Mouse (Mus musculus): ENCODE measurements around the gene Hnrnpl.

Hnrnpl gene

DNA sequence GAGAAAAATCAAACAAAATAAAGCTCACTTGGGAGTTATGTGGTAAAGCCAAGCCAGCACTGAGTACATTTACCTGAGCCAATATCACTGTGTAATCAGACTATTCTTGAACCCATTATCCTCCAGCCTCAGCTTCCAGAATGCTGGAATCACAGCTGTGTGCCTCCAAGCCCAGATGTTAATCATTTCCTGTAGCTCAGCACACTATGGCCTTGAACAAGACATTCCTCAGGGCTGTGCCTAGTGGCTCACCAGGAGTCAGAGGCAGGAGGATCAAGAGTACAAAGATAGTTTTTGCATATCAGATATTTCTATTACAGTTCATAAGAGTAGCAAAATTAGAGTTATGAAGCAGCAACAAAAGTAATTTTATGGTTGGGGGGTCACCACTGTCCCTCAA, 16.6 kb upstream of the Hnrnpl start:
- DNase-seq, result no peak

DNA sequence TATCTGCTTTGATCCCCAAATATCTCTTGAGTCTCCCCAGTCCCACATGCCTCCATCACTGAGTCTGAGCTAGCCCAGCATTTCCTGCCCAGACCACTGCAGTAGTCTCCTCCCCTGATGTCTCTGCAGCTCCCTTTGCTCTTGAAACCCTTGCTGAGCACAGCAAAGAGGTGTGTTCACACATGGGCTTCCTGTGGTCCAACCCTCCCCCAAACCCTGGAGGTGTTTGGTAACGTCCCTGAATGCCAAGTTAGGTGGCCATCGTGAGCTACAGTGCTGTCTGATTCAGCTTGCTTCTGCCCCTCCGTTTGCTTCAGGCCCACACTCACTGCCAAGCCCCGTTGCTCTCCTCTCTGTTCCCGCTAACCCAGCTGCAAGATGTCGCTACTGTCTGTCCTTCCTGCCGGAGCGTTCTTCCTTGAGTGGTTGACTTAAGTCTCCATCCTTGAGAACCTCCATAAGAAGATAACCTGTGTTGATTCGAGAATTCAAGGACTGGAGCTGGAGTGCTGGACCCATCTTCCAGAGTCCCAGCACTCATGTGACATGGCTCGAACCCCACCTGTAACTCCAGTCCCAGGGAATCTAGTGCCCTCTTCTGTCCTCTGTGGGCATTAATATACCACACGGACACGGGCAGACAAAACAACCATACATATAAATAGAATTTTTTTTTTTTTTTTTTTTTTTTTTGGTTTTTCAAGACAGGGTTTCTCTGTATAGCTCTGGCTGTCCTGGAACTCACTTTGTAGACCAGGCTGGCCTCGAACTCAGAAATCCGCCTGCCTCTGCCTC, 15.8 kb upstream of the Hnrnpl start:
- DNase-seq, result no peak

DNA sequence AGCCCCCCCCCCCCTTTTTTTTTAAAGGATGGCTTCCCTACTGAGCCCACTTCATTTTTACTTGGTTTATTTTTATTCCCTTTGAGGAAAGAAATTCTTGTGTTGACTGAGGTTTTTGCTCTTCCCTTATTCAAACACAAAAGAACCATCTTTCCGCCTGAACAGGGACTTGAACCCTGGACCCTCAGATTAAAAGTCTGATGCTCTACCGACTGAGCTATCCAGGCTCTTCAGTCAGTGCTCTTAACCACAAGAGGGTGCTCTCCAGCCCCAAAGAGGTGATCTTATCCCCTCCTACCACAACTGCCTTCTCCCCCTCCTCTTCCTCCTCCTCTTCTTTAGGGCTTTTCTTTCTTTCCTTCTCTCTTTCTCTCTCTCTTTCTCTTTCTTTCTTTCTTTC, 14.5 kb upstream of the Hnrnpl start:
- DNase-seq, result no peak

DNA sequence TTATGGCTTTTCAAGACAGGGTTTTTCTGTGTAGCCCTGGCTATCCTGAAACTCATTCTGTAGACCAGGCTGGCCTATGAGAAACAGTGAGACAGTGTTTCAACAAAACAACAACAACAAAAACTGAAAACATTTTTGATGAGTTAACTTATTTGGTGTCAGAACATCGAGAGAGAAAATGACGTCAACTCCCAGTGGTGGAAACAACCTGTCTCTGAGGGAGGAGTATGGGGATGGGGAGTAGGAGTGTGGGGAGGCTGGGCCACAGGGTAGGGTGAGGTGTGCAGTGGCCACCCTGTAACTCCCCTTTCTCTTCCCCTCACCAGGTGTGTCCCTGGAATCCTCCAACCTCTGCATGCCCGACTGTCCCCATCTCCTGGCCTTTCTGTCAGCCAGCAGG, 13.8 kb upstream of the Hnrnpl start:
- DNase-seq, result no peak

DNA sequence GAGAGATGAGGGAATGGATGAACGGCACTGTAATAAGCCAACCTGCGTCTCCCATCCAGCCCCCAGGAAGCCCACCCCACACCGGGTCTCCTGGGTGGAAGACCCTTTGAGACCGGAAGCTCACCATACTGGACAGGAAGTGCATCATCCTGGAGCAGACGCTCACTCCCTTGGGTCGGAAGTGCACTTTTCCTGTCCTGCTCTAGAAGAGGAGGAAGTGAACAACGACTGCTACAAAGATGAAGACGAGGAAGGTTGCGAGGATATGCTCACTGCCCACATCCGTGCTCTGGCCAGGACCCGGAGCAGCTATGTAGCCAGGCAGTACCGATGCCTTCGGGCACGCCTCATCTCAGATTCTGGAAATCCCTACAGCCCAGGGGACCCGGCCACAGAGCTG, 12.5 kb upstream of the Hnrnpl start:
- no peak for DNase-seq

DNA sequence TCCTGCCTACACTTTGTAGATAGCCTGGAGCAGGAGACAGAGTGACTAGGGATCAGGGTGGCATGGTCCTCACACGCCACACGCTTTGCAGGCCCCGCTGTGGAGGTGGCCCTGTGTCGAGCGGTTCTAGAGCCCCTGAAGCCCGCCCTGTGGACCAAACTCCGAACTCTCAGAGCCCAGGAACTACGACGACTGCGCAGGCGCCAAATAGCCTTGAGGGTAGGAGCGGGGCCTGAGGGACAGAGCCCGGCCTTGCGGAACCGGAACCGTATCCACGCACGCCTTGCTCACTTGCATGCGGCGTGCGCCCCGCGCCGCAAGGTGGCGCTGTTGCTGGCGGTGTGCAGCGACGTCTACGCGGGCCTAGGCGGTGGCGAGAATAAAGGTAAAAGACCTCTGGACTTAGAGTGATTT, 11.8 kb upstream of the Hnrnpl start:
- DNase-seq, result peak; percentile 80

DNA sequence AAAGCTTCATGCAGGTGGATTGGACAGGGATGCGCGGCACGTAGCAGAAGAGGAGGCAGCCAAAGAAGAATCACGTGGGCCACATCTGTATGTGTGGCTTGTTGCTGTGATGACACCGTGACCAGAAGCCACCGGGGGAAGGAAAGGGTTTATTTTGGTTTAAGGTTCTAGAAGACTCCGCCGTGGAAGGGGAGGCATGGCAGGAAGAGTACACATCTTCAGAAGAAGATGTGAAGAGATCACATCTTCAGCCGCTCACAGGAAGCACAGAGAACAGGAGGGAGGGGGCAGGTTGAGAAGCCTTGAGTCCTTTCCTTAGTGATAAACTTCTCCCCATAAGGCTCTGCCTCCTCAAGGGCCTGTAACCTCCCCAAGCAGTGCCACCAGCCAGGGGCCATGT, 8.3 kb upstream of the Hnrnpl start:
- DNase-seq, result no peak

DNA sequence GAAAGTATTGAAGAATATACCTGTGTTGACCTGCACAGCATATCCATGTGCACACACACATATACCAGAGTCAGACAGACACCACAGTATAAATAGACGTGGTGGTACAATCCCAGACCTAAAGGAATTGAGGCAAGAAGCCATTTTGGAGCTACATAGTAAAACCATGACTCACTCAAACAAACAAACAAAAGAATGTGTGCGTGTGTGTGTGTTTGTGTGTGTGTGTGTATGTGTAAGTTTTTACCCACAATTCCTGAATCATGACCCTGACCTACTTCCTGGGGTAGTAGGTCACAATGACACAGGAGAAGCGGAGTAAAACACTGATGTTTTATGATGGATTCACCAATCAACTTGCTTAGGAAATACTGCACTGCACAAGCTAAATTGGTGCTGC, 6.9 kb upstream of the Hnrnpl start:
- no peak for DNase-seq

DNA sequence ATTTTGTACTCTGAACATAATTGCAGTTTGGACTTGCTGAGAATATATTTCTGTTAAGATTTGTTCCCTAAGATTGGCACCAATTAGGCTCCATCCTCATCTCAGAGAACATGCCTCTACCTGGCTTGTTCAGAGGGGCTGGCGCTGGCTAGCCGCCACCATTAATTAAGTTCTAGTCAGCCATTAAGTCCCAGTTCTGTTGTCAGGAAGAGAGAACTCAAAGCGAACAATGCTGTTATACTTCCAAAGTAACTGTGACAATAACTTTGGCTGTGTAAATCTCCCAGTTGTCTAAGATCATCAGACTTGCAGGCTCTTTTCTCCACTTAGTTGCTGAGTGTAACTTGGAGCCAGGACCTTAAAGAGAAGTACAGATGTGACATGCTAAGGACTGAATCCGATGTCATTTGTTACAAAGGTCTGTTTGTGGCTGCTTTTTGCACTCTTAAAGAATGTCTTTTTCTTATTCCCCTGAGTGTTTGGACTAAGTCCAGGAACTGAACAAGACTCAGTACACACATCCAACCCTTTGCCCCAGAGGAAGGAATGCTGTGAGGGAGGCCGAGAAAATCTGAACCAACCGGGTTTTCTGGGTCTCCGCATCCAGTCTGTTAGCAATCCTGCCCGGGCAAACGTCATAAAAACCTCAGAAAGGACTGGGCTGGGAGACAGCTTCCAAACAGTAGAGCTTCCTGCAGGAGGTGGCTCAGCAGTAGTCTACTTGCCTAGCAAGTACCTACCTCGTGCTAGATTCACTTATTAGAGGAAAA, 6.3 kb upstream of the Hnrnpl start:
- DNase-seq, result peak; percentile 67

DNA sequence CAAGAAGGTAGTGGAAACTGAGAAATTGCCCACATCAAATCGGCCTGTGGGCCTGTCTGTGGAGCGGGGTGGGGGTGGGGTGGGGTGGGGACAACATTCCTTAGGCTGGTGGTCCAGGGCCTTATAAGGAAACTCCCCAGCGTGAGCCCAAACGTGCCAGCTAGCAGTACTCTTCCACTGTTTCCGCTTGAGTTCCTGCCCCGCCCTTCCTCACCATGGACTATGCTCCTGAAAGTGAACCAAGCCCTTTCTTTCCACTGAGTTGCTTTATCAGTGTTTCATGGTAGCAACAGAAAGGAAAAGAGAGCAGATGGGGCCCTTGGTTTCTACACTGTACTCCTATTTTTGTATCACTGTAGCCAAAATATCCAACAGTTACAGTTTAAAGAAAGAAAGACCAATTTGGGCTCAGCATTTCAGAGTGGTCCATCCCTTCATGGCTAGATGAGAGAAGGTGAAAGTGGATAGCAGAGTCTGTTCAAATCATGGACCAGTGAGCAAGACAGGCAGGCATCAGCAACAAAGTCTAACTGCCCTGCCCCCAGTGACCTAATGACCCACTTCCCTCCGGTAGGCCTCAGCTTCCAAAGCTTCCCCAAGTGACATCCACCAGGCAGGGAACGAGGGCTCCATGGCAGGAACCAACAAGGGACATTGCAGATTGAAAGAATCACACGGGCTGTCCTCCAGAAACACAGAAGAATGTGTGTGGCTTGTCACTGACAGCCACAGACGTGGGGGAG, 5.3 kb upstream of the Hnrnpl start:
- DNase-seq, result peak; percentile 79

DNA sequence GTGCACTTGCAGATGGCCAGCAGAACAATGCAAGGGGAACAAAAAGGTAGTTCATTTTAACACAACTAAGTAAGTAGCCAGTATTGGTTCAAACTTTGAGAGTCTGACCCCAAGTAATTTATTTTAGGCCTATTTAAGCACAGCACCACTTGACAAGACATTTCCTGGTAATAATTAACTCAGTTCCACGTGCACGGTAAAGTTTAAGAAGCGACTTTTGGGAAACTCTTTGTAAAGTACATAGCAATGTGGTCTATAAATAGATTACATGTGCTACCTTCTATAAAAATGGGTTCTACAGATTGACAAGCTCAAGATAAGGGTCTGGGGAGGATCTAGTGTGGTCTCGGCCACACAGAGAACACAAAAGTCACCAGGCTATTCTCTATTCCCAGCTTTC, 4.6 kb upstream of the Hnrnpl start:
- no peak for DNase-seq

DNA sequence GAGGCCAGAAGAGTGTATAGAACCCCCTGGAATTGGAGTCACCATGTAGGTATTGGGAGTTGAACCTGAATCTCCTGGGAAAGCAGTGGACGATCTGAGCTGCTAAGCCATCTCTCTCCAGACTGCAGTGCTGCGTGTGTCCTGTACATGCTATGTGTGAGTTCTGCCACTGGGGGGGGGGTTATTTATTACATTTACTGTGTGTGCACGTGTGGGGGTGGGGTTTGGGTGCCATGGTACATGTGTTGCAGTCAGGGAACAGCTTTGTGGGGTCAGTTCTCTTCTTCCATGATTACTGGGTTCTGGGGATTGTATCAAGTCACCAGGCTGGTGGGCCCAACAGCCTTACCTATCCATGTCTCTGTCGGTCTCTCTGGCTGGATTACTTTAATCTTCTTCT, 1.5 kb upstream of the Hnrnpl start:
- DNase-seq, result no peak

DNA sequence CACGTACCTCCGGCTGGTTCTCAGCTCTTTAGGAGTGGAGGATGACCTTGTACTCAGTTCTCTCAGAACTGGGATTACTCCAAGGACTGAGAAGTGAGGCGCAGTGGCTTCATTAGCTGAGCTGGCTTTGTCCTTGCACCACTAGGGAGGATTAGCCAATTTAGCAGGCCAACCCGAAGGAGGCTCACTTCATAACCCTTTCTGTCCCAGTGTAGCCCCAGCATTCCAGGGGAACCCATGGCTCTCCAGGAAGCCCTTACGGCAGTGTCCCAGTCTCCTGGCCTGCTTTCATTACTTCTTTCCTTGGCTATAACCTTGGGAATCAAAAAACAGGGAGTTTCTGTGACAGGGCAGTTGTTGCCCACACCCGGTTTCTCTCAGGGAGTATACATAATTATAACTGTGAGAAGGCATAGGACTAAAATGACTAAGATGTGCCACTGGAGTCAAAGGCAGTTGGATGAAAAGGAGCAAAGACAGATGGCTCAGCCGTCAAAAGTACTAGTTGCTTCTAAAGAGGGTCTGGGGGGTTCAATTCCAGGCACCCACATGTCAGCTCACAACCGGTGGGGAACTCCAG, 610 bp upstream of the Hnrnpl start:
- DNase-seq, result no peak

DNA sequence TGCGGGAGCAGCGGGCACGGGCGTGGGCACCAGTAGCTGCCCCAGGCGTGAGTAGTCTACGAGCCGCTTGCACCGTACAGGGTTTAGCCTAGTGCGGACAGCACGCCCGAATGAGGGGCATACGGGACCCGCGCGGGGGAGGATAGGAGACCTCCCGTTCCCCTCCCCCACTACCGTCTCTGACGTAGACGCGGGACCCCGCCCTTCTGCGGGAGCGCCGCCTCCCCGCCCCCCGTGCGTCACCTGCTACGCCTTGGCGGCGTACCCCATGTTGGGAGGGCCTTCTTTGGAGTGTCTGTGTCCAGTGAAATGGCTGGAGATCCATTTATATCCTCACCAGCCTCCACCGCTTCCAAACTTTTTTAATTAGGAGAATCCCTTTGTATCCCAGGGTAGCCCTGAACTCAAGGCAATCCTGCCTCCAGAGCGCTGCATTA, 634 bp downstream of the Hnrnpl start:
- DNase-seq, result peak; percentile 98

DNA sequence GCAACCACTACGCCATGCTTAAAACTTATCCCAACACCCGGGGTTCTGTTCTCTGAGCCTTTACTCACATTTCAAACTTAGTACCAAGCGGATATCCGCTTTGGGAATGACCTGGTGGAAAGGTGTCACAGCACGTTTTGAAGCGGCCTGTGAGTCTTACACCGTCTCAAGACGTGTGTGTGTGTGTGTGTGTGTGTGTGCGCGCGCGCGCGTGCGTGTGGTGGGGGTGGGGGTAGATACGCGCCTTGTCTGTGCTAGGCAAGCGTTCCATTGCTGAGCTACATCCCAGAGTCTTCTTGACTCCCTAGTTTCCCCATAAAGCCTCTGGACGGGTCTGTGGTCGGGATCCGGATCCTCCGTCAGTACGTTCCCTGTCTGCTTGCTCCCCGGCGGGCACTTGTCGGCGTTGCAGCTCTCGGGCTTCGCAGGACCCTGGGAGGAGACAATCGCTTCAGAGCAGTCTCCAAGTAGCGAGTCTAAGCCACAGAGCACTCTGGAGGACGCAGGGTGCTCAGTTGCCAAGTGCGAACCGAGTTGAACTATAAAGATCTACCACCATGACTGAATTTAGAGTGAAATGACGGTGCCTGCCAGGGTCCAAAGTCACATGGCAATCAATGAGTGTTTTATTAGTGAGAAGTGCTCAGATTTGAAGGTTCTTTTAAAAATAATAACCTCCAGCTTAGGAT, 1.2 kb downstream of the Hnrnpl start:
- DNase-seq, result peak; percentile 83

DNA sequence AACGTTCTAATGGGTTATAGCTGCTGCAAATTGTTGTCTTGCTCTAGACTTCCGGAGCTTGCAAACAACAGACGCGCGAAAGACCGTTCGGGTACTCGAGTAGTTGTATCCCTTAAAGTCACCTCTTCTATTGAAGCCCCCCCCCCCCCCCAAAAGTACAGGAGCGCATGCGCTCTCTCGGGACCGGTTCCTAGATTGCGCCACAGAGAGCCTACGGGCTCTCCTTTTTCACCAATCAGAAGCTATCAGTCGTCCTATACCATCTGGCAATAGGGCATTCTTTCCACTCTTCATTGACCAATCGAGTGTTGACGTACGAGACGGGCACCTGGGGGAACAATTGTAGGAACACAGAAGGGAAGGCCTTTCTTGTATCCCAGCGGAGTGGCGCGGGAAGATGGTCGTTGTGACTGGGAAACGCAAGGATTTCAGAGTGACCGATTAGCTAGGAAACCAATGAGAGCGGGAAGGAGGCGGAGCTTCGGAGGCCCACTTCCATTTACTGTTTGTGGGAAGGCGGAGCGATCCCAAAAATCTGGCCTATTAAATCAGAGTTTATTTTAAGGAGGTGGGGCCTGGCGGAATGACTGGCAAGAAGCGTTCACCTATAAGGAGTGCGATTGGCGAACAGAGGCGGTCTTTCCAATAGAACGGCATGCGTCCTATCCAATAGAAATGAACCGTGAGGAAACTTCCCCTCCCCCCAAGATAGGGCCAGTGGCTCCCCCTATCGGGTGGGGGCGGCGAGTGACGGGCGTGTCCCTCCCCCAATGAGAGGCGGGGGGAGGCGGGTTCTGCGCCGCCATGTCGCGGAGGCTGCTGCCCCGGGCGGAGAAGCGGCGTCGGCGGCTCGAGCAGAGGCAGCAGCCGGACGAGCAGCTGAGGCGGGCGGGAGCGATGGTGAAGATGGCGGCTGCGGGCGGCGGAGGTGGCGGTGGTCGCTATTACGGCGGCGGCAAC, 2.0 kb downstream of the Hnrnpl start:
- peak; percentile 99 for DNase-seq

DNA sequence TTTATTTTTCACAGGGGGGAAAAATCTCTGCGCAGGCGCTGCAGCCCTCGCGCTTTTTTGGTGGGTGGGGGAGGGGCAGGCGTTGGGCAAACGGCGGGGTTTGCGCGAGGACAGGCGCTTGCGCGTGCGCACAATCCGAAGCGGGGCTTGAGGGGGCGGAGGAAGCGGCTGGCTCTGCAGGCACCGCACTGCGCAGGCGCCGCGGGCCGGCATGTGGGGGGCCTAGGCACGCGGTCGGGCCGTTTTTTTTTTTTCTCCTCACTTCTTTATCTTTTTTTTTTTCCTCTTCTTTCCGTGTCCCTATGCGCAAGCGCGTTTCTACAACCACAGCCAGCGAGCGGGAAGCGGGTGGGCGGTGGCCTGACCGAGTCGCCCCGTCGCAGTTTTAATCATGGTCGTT, 2.9 kb downstream of the Hnrnpl start:
- peak; percentile 97 for DNase-seq

DNA sequence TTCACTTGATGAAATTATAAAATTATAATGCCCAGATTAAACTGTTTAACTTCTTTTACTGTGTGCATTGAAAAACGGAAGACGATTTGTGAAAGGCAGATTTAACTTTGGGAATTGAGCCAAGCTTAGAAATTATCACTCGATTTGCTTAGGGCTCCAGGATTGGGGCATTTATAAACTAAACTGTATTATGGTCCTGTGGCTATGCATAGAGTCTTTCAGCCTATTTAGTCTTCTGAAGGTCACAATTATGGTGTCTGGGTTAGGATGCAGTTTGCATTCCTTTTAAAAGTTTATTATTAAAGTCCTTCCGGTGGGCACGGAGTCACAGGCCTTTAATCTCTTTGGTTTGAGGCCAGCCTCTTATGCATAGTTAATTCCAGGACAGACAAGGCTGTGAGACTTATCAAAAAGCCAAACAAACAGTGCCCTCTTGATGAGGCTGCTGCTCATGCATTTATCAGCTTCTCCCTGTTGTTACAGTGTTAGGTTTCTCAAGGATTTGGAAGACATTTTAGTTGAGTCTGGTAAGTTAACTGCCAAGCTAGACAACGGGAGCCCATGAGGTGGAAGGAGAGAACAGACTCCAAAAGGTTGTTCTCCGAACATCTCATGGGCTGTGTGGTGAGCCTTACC, 3.4 kb downstream of the Hnrnpl start:
- no peak for DNase-seq

DNA sequence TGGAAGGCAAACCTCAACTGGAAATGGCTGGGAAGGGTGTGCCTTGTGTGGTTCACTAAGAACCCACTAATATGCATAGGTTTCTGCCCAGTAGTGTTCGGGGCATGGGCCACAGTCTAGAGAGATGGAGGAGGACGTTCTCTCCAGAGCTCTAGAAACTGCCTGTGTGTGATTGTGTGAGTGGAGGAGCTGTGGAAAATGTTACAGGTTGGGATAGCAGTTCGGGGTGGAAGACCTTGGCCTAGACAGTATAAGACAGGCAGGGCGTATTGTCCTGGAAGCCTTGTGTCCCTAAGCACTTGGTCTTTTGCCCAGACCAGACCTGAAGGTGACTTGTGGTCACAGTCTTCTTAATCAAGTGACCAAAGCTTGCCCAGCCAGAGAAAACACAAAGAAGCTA, 4.1 kb downstream of the Hnrnpl start:
- DNase-seq, result no peak

DNA sequence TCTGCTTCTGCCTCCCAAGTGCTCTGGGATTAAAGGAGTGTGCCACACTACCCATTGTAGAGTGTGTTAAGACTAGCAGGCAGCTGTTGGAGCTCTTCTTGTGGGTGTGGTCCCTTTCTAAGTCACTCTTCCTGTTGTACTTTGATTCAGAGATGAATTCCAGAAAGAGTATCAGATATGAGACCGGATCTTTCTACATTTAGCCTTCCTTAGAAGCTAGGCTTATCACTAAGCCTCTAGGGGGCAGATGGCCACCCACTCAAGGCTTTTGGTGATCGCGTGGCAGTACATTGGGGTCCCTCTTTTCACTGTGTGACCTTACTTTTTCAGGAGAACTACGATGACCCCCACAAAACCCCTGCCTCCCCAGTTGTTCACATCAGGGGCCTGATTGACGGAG, 4.6 kb downstream of the Hnrnpl start:
- no peak for DNase-seq

Measured in embryo, embryonic 11 days (tissue).